Mouse (Mus musculus) testis, adult 2 months (tissue): ENCODE data around the gene Trim11.

Experiments used
- CTCF ChIP-seq: fragments of 200-500 bp; IDR thresholded peaks from 2 replicates; pipeline ENCODE4 v1.5.1; 2012; ENCODE audit warnings: low read depth, mild to moderate bottlenecking, inconsistent platforms, low read length, moderate library complexity; ENCODE audit not compliant: control insufficient read depth, insufficient read depth, insufficient replicate concordance
- POLR2A ChIP-seq: fragments of 200-500 bp; IDR thresholded peaks from 2 replicates; pipeline ENCODE4 v1.6.1; 2012; ENCODE audit warnings: low read depth, mild to moderate bottlenecking, inconsistent platforms, low read length, moderate library complexity; ENCODE audit not compliant: control insufficient read depth

GRCm38 (mm10) chr11:58982471-58983097 lies 4.7 kb downstream of the Trim11 start:
- TF ChIP-seq CTCF (no peak), POLR2A (no peak)
